Mouse (Mus musculus): ENCODE data around the gene Gm20503. TPM values are rescaled to one million over a fixed set of nuclear protein-coding genes. Genes with fewer than 3 reads are reported as not detected.

Gene Gm20503
- polyA plus RNA-seq, 1 experiment from 2014 or later, result 21.6 TPM

GRCm38 (mm10) chr4:59034918-59035785 is 32.1 kb downstream of the Gm20503 start, which contains the start of gene Gng10:
Gene Gng10 (plus strand): TSS chr4:59035088.
- H3K27ac ChIP-seq (replicated peaks), result peak within 1 kb of the TSS; percentile 84
- DNase-seq (ENCODE audit: low spot score) (peak; percentile 68), ATAC-seq (ENCODE audit: low FRiP score, low TSS enrichment) (peak; percentile 90)
- H3K4me2 ChIP-seq (replicated peaks; ENCODE audit: low read depth), result peak within 1 kb of the TSS; percentile 72
- H3K4me1 ChIP-seq (replicated peaks; ENCODE audit: control insufficient read depth, insufficient read depth), result no peaks in the 10 kb centered on the region
- peak within 1 kb of the TSS; percentile 82 for H3K4me3 ChIP-seq (ENCODE audit: low read depth, low read length)
- no peaks in the 10 kb centered on the region for H3K27me3 ChIP-seq (ENCODE audit: control insufficient read depth, insufficient read depth, low read length)
- H3K9ac ChIP-seq (ENCODE audit: low read length), result peak within 1 kb of the TSS; percentile 87
- TF ChIP-seq EP300 (optimal IDR thresholded peaks at IDR 0.05), result no peak
- TF ChIP-seq CTCF (IDR thresholded peaks at IDR 0.05; ENCODE audit: low read depth), result peak; percentile 16; the same call in 1 of the 2 replicates
- H3K36me3 ChIP-seq (ENCODE audit: control insufficient read depth, insufficient read depth, low read length), result no peaks in the 10 kb centered on the region
- 5% methylated on average over 75 of the region's 76 CpGs for WGBS
- H3K9me3 ChIP-seq (ENCODE audit: control insufficient read depth, low read length), result no peaks in the 10 kb centered on the region

GRCm38 (mm10) chr4:59035786-59036350 is 32.9 kb downstream of the Gm20503 start:
- DNase-seq (ENCODE audit: low spot score) (no peak), ATAC-seq (ENCODE audit: low FRiP score, low TSS enrichment) (no peak)
- no peaks in the 10 kb centered on the region for H3K9me3 ChIP-seq (ENCODE audit: control insufficient read depth, low read length)
- peak overlapping the region; percentile 82 for H3K4me3 ChIP-seq (ENCODE audit: low read depth, low read length)
- WGBS, result 60% methylated on average over 18 of the region's 18 CpGs
- no peak overlapping the region for H3K27ac ChIP-seq (replicated peaks)
- TF ChIP-seq CTCF (IDR thresholded peaks at IDR 0.05; ENCODE audit: low read depth) (no peak), EP300 (optimal IDR thresholded peaks at IDR 0.05) (no peak)
- H3K4me2 ChIP-seq (replicated peaks; ENCODE audit: low read depth), result peak overlapping the region; percentile 72
- peak overlapping the region; percentile 87 for H3K9ac ChIP-seq (ENCODE audit: low read length)
- no peaks in the 10 kb centered on the region for H3K27me3 ChIP-seq (ENCODE audit: control insufficient read depth, insufficient read depth, low read length)
- no peaks in the 10 kb centered on the region for H3K4me1 ChIP-seq (replicated peaks; ENCODE audit: control insufficient read depth, insufficient read depth)
- H3K36me3 ChIP-seq (ENCODE audit: control insufficient read depth, insufficient read depth, low read length), result no peaks in the 10 kb centered on the region

GRCm38 (mm10) chr4:59036490-59037127 is 33.6 kb downstream of the Gm20503 start:
- Histone ChIP-seq H3K4me3 (ENCODE audit: low read depth, low read length) (no peak overlapping the region), H3K4me2 (replicated peaks; ENCODE audit: low read depth) (peak overlapping the region; percentile 14; the same call in 1 of the 2 replicates), H3K27ac (replicated peaks) (no peak overlapping the region), H3K9me3 (ENCODE audit: control insufficient read depth, low read length) (no peaks in the 10 kb centered on the region), H3K27me3 (ENCODE audit: control insufficient read depth, insufficient read depth, low read length) (no peaks in the 10 kb centered on the region), H3K9ac (ENCODE audit: low read length) (no peak overlapping the region), H3K4me1 (replicated peaks; ENCODE audit: control insufficient read depth, insufficient read depth) (no peaks in the 10 kb centered on the region), H3K36me3 (ENCODE audit: control insufficient read depth, insufficient read depth, low read length) (no peaks in the 10 kb centered on the region)
- ATAC-seq (ENCODE audit: low FRiP score, low TSS enrichment) (0 out of 2 replicates have a peak, but pooled peaks have one; percentile 24), DNase-seq (ENCODE audit: low spot score) (peak; percentile 72)
- WGBS, result 50% methylated on average over 13 of the region's 13 CpGs
- TF ChIP-seq EP300 (optimal IDR thresholded peaks at IDR 0.05), result no peak
- peak; percentile 90 for TF ChIP-seq CTCF (IDR thresholded peaks at IDR 0.05; ENCODE audit: low read depth)

- H3K4me1 ChIP-seq (replicated peaks; ENCODE audit: control insufficient read depth, insufficient read depth), result no peaks in the 10 kb centered on the region
- WGBS, result 78% methylated on average over 3 of the region's 3 CpGs
- no peaks in the 10 kb centered on the region for H3K36me3 ChIP-seq (ENCODE audit: control insufficient read depth, insufficient read depth, low read length)
- ATAC-seq (ENCODE audit: low FRiP score, low TSS enrichment) (no peak), DNase-seq (ENCODE audit: low spot score) (no peak)
- H3K27me3 ChIP-seq (ENCODE audit: control insufficient read depth, insufficient read depth, low read length), result no peaks in the 10 kb centered on the region
- no peaks in the 10 kb centered on the region for H3K9me3 ChIP-seq (ENCODE audit: control insufficient read depth, low read length)
- H3K4me3 ChIP-seq (ENCODE audit: low read depth, low read length), result no peak overlapping the region
- H3K4me2 ChIP-seq (replicated peaks; ENCODE audit: low read depth), result no peak overlapping the region
- no peak overlapping the region for H3K9ac ChIP-seq (ENCODE audit: low read length)
- TF ChIP-seq EP300 (optimal IDR thresholded peaks at IDR 0.05) (no peak), CTCF (IDR thresholded peaks at IDR 0.05; ENCODE audit: low read depth) (no peak)
- H3K27ac ChIP-seq (replicated peaks), result no peak overlapping the region
These were observed 34.5 kb downstream of the Gm20503 start for GRCm38 (mm10) chr4:59037525-59037924.

GRCm38 (mm10) chr4:59040397-59041287 is 37.6 kb downstream of the Gm20503 start:
- Histone ChIP-seq H3K4me3 (ENCODE audit: low read depth, low read length) (no peak overlapping the region), H3K36me3 (ENCODE audit: control insufficient read depth, insufficient read depth, low read length) (no peaks in the 10 kb centered on the region), H3K27me3 (ENCODE audit: control insufficient read depth, insufficient read depth, low read length) (no peaks in the 10 kb centered on the region), H3K9me3 (ENCODE audit: control insufficient read depth, low read length) (no peaks in the 10 kb centered on the region), H3K27ac (replicated peaks) (no peak overlapping the region), H3K4me2 (replicated peaks; ENCODE audit: low read depth) (no peak overlapping the region), H3K4me1 (replicated peaks; ENCODE audit: control insufficient read depth, insufficient read depth) (no peaks in the 10 kb centered on the region), H3K9ac (ENCODE audit: low read length) (no peak overlapping the region)
- TF ChIP-seq CTCF (IDR thresholded peaks at IDR 0.05; ENCODE audit: low read depth) (no peak), EP300 (optimal IDR thresholded peaks at IDR 0.05) (no peak)
- DNase-seq (ENCODE audit: low spot score) (no peak), ATAC-seq (ENCODE audit: low FRiP score, low TSS enrichment) (no peak)
- 80% methylated on average over 11 of the region's 11 CpGs for WGBS

Data from stomach, postnatal 0 days (tissue).